Mouse (Mus musculus) midbrain, embryonic 10.5 days (tissue): ENCODE results near the gene Gga3. TPM values are rescaled to one million over a fixed set of nuclear protein-coding genes. Genes with fewer than 3 reads are reported as not detected.

Source experiments
- DNase-seq: peaks from one replicate; pipeline ENCODE4 v3.0.0-alpha.2; 2017; ENCODE audit warnings: low spot score
- H3K27ac ChIP-seq: fragments of 300-500 bp; sonication (generic); replicated peaks from 2 replicates; pipeline ENCODE4 v1.5.1; 2016; ENCODE audit warnings: mild to moderate bottlenecking
- H3K27me3 ChIP-seq: fragments of 300-500 bp; sonication (generic); 2 replicates; pipeline ENCODE4 v1.6.1; 2016; ENCODE audit warnings: low read depth, mild to moderate bottlenecking; ENCODE audit not compliant: poor library complexity, severe bottlenecking
- H3K36me3 ChIP-seq: fragments of 300-500 bp; sonication (generic); 2 replicates; pipeline ENCODE4 v1.6.1; 2016; ENCODE audit warnings: mild to moderate bottlenecking, moderate library complexity
- H3K4me1 ChIP-seq: fragments of 300-500 bp; sonication (generic); 2 replicates; pipeline ENCODE4 v1.6.1; 2016
- H3K4me3 ChIP-seq: fragments of 300-500 bp; sonication (generic); 2 replicates; pipeline ENCODE4 v1.5.1; 2016; ENCODE audit warnings: mild to moderate bottlenecking, moderate library complexity
- H3K9me3 ChIP-seq: fragments of 300-500 bp; sonication (generic); replicated peaks from 2 replicates; pipeline ENCODE4 v1.6.1; 2016; ENCODE audit warnings: mild to moderate bottlenecking
- WGBS: fragments of 180-500 bp; shearing (Covaris S2); methylation state at CpG from one replicate; pipeline ENCODE4 v1.1.7; 2016; 5-methylcytosine and 5-hydroxymethylcytosine counted together
- polyA plus RNA-seq: library from polyadenylated mRNA; unstranded; fragments of >200 nt; fragmentation: Nextera tagmentation; extraction: Ambion mirVana; gene quantifications from 2 replicates; pipeline ENCODE4 v1.2.1, GENCODE M21; 2016

The Gga3 gene
- polyA plus RNA-seq, 1 experiment from 2014 or later: 34.1 TPM

DNA sequence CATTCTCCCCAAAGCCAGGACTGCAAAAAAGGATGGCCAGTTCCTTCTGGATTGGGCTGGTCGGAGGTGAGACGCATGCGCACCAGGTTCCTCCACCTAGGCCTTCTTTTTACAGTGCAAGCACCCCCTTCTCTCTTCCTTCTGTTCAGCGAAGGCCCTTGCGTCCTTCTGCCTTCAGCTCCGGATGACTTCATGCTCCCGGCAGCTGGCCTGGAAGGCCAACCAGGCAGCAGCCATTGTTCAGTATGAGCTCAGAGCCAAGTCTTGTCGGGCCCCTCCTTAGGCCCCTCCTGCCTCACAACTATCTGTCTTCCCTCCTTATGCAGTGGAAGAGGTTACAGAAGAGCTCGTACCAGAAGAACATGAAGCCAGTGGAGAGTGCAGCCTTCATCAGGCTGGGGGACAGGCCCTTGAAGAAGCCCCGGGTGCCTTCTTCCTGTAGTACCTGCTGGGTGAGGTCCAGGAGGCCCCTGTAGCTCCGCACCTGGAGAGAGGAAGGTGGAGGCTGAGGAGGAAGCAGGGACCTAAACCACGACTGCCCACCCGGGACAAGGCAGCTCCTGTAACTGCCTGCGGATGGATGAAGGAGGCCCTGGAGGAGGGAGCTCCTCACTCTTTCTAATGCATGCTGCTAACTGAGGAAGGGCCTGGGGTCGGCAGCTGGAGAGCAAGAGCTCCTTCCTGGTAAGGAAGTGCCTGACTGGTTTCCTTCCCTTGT, 11.4 kb upstream of the Gga3 start:
- peaks cover 43% of the 10 kb centered on the region for H3K4me1 ChIP-seq
- H3K4me3 ChIP-seq: 0 out of 2 replicates have a peak overlapping the region, but pooled peaks have one; percentile 4
- DNase-seq: no peak
- no peaks in the 10 kb centered on the region for H3K9me3 ChIP-seq
- peaks cover 43% of the 10 kb centered on the region for H3K36me3 ChIP-seq
- peaks cover 16% of the 10 kb centered on the region for H3K27me3 ChIP-seq
- H3K27ac ChIP-seq: 0 out of 2 replicates have a peak overlapping the region, but pooled peaks have one; percentile 4
- 86% methylated on average over 15 of the region's 15 CpGs for WGBS

DNA sequence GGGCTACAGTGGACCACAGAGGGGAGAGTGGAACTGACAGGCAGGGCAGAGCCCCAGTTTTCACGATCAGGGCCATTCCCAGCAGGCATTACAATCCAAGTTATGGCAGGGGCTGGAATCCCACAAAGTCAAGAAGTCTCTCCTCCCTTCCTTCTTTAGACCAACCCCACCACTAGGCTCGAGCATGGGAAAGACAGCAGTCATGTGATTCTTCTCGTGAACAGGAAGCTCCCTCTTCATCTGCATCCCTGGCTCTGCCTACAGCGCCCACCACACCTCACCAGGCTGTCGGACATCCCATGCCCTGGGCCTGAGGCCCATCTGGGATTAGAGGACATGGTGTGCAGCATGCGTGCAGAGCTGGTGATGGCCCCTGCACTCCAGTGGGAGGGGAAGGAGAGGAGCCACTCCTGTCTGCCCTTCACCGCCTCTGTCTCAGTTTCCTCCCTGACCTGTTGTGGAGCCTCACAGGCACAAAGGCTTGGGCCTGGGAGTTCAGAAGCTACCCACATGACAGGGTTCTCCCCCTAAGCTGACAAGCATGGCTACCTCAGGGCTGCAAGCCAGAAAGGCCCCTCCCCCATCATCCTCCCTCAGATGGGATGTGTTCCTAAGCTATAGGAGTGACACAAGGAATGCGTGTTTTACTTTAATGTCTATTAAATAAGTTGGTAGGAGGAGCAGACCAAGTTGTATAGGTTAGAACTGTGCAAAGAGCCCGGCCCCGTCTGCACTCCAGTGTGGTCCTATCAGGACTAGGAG, 10.7 kb upstream of the Gga3 start:
- WGBS: 87% methylated on average over 10 of the region's 10 CpGs
- Histone ChIP-seq H3K27me3 (peaks cover 16% of the 10 kb centered on the region), H3K27ac (no peak overlapping the region; the same call in 1 of the 2 replicates), H3K9me3 (no peaks in the 10 kb centered on the region), H3K4me1 (peaks cover 43% of the 10 kb centered on the region), H3K4me3 (0 out of 2 replicates have a peak overlapping the region, but pooled peaks have one; percentile 4), H3K36me3 (peaks cover 41% of the 10 kb centered on the region)
- no peak for DNase-seq

DNA sequence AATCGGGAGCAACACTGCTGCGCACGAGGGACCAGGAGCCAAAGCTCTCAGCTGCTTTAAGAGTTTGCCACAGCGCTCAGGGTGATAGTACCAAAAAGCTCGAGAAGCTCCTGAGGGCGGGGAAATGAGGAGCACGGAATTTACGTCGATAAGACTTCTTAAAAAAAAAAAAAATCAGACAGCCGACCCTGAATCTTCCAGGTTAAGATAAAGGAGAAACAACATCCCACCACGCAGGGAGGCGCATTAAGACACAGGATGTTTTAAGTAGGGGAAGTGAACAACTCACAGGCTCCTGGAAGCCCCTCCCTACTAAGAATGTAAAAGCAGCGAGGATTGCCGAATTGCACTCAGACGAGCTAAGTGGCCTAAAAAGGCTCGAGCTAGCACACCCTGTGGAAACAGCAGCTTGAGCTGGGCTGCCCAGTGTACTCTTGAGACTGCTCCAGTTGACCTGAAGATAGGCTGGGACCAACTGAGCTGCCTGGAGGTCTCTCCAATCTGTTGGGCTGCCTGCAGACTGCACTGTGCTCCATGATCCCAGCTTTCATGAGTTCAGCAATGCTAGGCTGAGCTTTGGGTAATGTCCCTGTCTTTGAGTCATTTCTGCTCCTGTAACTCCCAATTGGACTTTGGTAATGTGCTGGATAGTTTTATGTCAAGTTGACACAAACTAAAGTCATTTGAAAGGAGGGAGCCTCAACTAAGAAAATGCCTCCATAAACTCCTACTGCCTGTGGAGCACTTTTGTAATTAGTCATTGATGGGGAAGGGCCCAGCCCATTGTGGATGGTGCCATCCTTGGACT, 9.5 kb upstream of the Gga3 start:
- H3K9me3 ChIP-seq: no peaks in the 10 kb centered on the region
- H3K27me3 ChIP-seq: peaks cover 16% of the 10 kb centered on the region
- under 1% methylated on average over 16 of the region's 16 CpGs for WGBS
- peaks cover 43% of the 10 kb centered on the region for H3K4me1 ChIP-seq
- H3K27ac ChIP-seq: peak overlapping the region; percentile 88
- peak overlapping the region; percentile 72 for H3K4me3 ChIP-seq
- peaks cover 45% of the 10 kb centered on the region for H3K36me3 ChIP-seq
- DNase-seq: no peak

DNA sequence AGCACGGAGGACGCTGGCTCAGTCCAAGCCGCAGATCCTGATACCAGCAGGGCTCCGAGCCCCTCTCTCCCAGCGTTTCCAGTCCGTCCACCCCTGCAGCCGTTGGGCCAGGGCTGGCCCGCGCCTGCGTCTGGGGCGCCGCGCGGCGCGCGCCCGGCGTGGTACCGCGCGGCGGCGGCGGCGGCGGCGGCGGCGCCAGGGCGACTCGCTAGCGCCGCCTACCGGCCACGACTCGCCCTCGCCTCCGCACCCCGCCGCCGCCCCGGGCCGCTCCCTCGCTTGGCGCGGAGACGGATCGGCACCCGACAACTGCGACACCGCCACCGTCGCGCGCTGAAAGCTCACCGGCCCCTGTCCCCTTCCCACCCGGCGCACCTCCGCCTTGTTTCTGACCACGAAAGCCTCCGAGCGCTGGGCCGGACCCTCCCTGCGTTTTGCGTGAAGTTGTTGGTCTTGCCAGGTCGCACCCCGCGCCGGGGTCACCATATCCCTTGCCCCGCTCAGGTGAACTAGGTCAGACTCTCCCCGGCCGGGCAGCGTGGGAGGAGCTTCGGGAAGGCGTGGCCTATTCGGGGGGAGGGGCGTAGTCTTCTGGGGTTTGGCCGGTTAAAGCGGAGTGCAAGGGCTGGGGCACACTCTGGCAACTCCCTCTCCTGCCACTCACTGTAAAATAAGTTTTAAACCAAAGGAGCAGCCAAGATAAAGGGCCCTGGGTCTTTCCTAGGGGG, 8.7 kb upstream of the Gga3 start, which contains the start of gene Mif4gd:
Gene Mif4gd, minus strand, starts transcription at position 560 of the 728 bp plus-strand sequence.
- no peaks in the 10 kb centered on the region for H3K9me3 ChIP-seq
- H3K4me1 ChIP-seq: peaks cover 43% of the 10 kb centered on the region
- H3K36me3 ChIP-seq: peaks cover 51% of the 10 kb centered on the region
- peak within 1 kb of the TSS; percentile 88 for H3K27ac ChIP-seq
- peak within 1 kb of the TSS; percentile 72 for H3K4me3 ChIP-seq
- peaks cover 16% of the 10 kb centered on the region for H3K27me3 ChIP-seq
- WGBS: under 1% methylated on average over 72 of the region's 80 CpGs
- peak; percentile 86 for DNase-seq

DNA sequence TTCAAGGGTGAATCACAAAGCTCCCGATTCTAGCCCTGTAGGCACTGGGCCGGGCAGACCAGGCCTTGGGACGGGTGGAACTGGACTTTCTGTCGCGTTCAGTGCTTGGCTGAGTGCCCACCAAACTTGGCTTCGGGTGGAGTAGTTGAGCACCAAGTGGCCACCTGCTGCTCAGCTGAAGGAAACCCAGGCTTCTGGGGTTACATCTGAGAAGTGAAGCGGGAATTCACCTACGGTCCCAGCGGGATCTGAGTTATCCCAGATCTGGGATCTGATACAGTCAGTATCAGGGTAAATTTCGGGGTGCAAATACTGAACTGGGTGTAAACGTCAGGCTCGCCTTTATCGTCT, 8.2 kb upstream of the Gga3 start:
- Histone ChIP-seq H3K27ac (peak overlapping the region; percentile 88), H3K9me3 (no peaks in the 10 kb centered on the region), H3K36me3 (peaks cover 51% of the 10 kb centered on the region), H3K4me1 (peaks cover 43% of the 10 kb centered on the region), H3K4me3 (peak overlapping the region; percentile 72), H3K27me3 (peaks cover 16% of the 10 kb centered on the region)
- no peak for DNase-seq
- 3% methylated on average over 13 of the region's 13 CpGs for WGBS

DNA sequence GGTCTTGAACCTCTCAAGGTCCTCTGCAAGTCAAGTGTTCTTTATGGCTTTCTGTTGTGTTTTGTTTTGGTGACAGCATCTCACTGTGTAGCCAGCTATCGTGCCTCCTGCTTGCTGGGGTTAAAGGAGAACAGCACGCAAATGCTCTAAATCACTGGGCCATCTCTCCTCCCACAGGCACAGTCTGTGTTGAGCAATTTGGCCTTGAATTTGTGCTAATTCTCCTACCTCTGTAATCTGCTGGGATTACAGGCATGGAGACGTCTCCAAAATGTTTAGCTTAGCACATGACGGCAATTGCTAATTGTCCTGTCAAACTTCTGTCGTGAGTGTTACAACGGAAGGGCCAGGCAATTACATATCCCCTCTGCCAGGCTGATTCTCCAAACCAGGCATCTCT, 7.3 kb upstream of the Gga3 start:
- Histone ChIP-seq H3K27me3 (peaks cover 16% of the 10 kb centered on the region), H3K27ac (no peak overlapping the region), H3K4me3 (no peak overlapping the region), H3K36me3 (peaks cover 57% of the 10 kb centered on the region), H3K4me1 (peaks cover 43% of the 10 kb centered on the region), H3K9me3 (no peaks in the 10 kb centered on the region)
- WGBS: 86% methylated on average over 6 of the region's 6 CpGs
- no peak for DNase-seq

DNA sequence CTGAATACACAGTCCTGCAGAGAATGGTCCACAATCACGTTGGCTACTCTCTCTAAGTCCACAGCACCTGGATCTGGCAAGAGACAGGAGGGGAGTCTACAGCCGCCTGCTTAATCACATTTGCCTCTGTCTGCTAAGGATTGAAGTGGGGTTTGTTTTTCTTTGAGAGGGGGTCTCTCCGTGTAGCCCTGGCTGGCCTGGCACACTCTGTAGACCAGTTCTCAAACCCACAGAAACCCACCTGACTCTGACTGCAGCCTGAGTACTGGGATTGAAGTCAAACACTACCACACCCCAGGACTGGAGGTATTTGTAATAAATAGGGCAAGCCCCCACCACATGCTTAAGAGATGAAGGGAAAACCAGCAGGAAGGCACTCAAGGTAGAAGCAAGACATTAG, 5.7 kb upstream of the Gga3 start:
- WGBS: 71% methylated on average over 3 of the region's 3 CpGs
- peaks cover 55% of the 10 kb centered on the region for H3K36me3 ChIP-seq
- H3K27ac ChIP-seq: no peak overlapping the region

DNA sequence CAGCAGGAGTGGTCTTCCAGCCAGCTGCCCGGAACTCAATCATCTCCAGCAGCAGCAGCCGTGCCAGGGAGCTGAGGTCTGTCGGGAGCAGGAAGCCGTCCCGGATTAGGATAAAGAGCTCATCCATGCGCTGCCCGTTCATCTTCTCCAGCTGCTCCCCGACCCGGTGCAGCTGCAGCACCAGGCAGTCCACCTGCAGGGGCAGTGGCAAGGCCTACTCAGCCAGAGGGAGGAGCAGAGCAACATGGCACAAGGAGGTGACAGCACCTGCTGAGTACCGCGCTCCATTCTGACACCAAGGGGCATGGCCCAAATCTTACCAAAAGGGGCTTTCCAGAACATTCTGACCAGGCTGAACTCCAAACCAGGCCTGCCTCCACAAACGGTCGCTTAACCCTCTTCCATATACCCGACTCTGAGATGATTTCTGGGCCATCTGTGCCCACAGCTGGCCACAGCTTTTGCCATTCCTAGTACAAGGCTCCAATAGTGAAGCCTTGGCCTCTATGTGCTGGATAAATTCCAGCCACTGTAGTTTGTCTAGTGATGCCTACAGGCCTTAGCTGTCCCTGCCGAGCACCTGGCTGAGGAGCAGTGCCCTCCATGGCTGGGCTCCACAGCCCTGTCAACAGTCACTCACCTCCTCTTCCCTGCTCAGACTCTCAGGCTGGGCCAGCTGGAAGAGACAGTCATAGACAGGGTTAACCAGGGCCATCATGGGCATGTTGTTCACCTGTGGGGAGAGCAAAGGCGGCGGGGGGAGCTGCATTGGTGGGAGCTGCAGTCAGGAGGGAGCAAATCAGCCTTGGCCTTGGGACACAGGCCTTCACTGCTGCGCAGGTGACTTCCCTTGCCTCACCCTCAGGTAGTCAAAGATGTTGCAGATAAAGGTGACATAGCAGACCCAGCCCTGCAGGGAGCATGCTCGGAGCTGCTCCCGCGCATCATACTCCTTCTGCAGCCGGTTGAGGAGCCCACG, 4.9 kb upstream of the Gga3 start:
- no peak for DNase-seq
- Histone ChIP-seq H3K27ac (no peak overlapping the region), H3K27me3 (peaks cover 5% of the 10 kb centered on the region; the same call in 1 of the 2 replicates), H3K4me3 (no peak overlapping the region), H3K36me3 (peaks cover 50% of the 10 kb centered on the region), H3K4me1 (peaks cover 41% of the 10 kb centered on the region), H3K9me3 (no peaks in the 10 kb centered on the region)
- WGBS: 86% methylated on average over 23 of the region's 23 CpGs

More for the DNA sequence above, 5.7 kb upstream of the Gga3 start:
- DNase-seq: no peak
- H3K4me3 ChIP-seq: no peak overlapping the region
- H3K4me1 ChIP-seq: peaks cover 46% of the 10 kb centered on the region
- peaks cover 14% of the 10 kb centered on the region for H3K27me3 ChIP-seq
- H3K9me3 ChIP-seq: no peaks in the 10 kb centered on the region

DNA sequence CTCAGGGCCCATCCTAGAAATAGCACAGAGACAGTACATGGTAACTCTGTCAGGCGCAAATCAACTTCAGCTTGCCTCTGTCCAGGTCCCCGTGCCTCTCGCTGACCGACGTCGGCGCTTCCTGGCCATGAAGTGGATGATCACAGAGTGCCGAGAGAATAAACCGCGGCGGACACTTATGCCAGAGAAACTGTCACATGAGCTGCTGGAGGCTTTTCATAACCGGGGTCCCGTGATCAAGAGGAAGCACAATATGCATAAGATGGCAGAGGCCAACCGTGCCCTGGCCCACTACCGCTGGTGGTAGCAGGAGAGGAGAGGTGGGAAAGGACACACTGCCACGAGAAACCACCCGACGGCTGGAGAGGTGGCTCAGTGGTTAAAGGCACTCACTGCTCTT, 2.9 kb upstream of the Gga3 start:
- H3K36me3 ChIP-seq: peaks cover 55% of the 10 kb centered on the region
- no peak overlapping the region for H3K27ac ChIP-seq
- no peak for DNase-seq
- H3K27me3 ChIP-seq: no peaks in the 10 kb centered on the region; the same call in 1 of the 2 replicates
- H3K9me3 ChIP-seq: no peaks in the 10 kb centered on the region
- WGBS: 97% methylated on average over 18 of the region's 18 CpGs
- H3K4me1 ChIP-seq: peaks cover 39% of the 10 kb centered on the region
- H3K4me3 ChIP-seq: no peak overlapping the region

DNA sequence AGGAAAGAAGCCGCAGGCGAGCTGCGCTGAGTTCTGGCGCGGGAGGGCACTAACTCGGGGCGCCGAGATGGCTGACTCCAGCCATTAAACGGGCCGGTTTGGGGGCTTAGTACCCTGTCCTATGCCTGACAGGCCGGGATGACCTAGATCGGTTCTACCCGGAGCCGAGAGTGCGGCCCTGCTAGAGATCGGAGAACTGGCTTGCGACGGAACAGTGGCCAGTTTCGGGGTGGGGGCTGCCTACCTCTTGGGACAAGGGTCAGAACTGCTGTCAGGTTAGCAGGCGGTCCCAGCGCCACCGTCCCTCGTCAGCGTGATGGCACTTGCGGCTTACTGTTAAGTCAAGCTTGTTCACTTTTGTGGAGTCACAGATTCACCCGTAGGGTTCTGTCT, 449 bp upstream of the Gga3 start:
- whole genome bisulfite sequencing: under 1% methylated on average over 26 of the region's 26 CpGs
- DNase-seq: no peak

DNA sequence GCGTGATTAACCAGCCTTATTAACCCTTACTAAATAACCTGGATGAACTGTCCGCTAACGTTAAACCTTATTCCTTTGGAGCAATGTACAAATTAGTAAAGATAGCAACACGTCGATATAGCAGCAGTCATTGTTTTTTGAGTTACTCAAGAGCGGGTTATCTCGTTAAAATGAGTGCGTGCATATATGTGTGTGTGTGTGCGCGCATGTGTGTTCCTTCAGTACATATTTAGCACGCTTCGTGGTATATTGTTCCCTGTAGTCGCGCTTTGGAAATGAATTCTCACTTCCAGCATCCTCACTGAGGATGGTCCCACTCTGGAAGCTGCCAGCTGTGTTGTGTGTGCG, 749 bp downstream of the Gga3 start:
- Histone ChIP-seq H3K27me3 (no peaks in the 10 kb centered on the region), H3K4me3 (peak overlapping the region; percentile 100), H3K4me1 (peaks cover 33% of the 10 kb centered on the region), H3K27ac (peak overlapping the region; percentile 97), H3K36me3 (peaks cover 71% of the 10 kb centered on the region), H3K9me3 (no peaks in the 10 kb centered on the region)
- 8% methylated on average over 15 of the region's 15 CpGs for WGBS
- no peak for DNase-seq

More for the DNA sequence above, 449 bp upstream of the Gga3 start:
- H3K9me3 ChIP-seq: no peaks in the 10 kb centered on the region
- H3K4me3 ChIP-seq: peak overlapping the region; percentile 100
- peaks cover 33% of the 10 kb centered on the region for H3K4me1 ChIP-seq
- peaks cover 71% of the 10 kb centered on the region for H3K36me3 ChIP-seq
- peak overlapping the region; percentile 97 for H3K27ac ChIP-seq
- H3K27me3 ChIP-seq: no peaks in the 10 kb centered on the region
